In the genomic region with DNA sequence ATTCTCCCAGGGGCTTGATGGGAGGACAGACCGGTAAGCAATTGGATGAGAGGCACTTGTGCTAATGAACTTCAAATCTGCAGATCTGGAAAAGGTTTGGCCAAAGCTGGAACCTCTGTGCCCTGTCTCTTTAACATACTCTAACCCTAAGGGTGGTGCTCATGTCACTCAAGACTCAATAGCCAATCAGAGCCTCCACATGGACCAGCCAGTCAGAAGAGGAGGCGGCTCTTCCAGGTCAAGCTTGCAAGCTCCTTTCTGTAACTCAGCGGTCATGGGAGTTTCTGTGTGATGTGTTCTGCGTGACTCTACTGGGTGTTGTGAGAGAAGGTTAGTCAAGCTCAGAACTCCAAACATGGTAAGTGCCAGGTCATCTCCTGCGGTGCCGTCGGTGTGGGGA, we compare ENCODE assay signal across 8 mouse cellular contexts. TPM values are rescaled to one million over a fixed set of nuclear protein-coding genes. Genes with fewer than 3 reads are reported as not detected.
DNase-seq lines count a peak whose midpoint lies in the region; ATAC-seq and TF ChIP-seq lines count a peak whose summit lies in the region.
"Not testable (repeated sequence)": the region's sequence is repeated elsewhere in the genome, so short reads cannot be mapped to it uniquely, and the experiment has no call there.

A gene (plus strand): TSS at position 196 of the 400 bp plus-strand sequence.

- not testable (repeated sequence) for H3K27me3 ChIP-seq in ES-Bruce4 (ENCODE audit: control insufficient read depth, insufficient read depth, low read length, poor library complexity, severe bottlenecking); embryonic facial prominence, embryonic 11.5 days (ENCODE audit: control insufficient read depth, insufficient read depth, low read length); heart, embryonic 15.5 days; hindbrain, postnatal 0 days (ENCODE audit: insufficient read depth, low read length); limb, embryonic 15.5 days; midbrain, embryonic 16.5 days (ENCODE audit: control insufficient read depth, insufficient read depth, low read depth, low read length)

- not testable (repeated sequence) for H3K27ac ChIP-seq in ES-Bruce4 (ENCODE audit: insufficient read depth, low read length); embryonic facial prominence, embryonic 11.5 days (replicated peaks; ENCODE audit: low read depth, low read length); heart, embryonic 15.5 days; hindbrain, postnatal 0 days; limb, embryonic 15.5 days; midbrain, embryonic 16.5 days (ENCODE audit: low read length)

- not testable (repeated sequence) for H3K4me1 ChIP-seq in ES-Bruce4 (ENCODE audit: control insufficient read depth, insufficient read depth, low read length); embryonic facial prominence, embryonic 11.5 days (ENCODE audit: control insufficient read depth, insufficient read depth, low read length); heart, embryonic 15.5 days (replicated peaks); hindbrain, postnatal 0 days (ENCODE audit: insufficient read depth, low read length); limb, embryonic 15.5 days; midbrain, embryonic 16.5 days (ENCODE audit: control insufficient read depth, insufficient read depth, low read length)

- not testable (repeated sequence) for DNase-seq in embryonic facial prominence, embryonic 11.5 days (ENCODE audit: low spot score); gastrocnemius, adult 18-20 months (ENCODE audit: low spot score); hindbrain, postnatal 0 days (ENCODE audit: low spot score); layer of hippocampus, postnatal 25 days (ENCODE audit: extremely low spot score in 1 of 2, low spot score in 1 of 2)

- not testable (repeated sequence) for H3K9ac ChIP-seq in ES-Bruce4 (ENCODE audit: low read depth, poor library complexity, severe bottlenecking); embryonic facial prominence, embryonic 11.5 days (replicated peaks; ENCODE audit: low read length); heart, embryonic 15.5 days; hindbrain, postnatal 0 days (replicated peaks; ENCODE audit: low read length); limb, embryonic 15.5 days; midbrain, embryonic 16.5 days (ENCODE audit: low read depth, low read length)

- H3K4me3 ChIP-seq in ES-Bruce4 (ENCODE audit: low read depth, low read length); embryonic facial prominence, embryonic 11.5 days (ENCODE audit: low read depth, low read length); heart, embryonic 15.5 days; hindbrain, postnatal 0 days (ENCODE audit: low read length); limb, embryonic 15.5 days; midbrain, embryonic 16.5 days (ENCODE audit: low read depth, low read length): not testable (repeated sequence)

- not testable (repeated sequence) for H3K36me3 ChIP-seq in ES-Bruce4 (ENCODE audit: control insufficient read depth, insufficient read depth, low read length, poor library complexity, severe bottlenecking); embryonic facial prominence, embryonic 11.5 days (replicated peaks; ENCODE audit: control insufficient read depth, insufficient read depth, low read depth, low read length); heart, embryonic 15.5 days; hindbrain, postnatal 0 days (ENCODE audit: insufficient read depth, low read length); limb, embryonic 15.5 days; midbrain, embryonic 16.5 days (ENCODE audit: control insufficient read depth, insufficient read depth, low read length)

- not testable (repeated sequence) for TF ChIP-seq POLR2A in ES-Bruce4 (IDR thresholded peaks at IDR 0.05; ENCODE audit: insufficient read depth, low read length)

- TF ChIP-seq EP300 in ES-Bruce4 (IDR thresholded peaks at IDR 0.05; ENCODE audit: insufficient read depth, low read depth, low read length), result not testable (repeated sequence)

- H3K4me2 ChIP-seq in embryonic facial prominence, embryonic 11.5 days (ENCODE audit: low read depth, low read length); heart, embryonic 15.5 days; hindbrain, postnatal 0 days (ENCODE audit: low read depth, low read length); limb, embryonic 15.5 days; midbrain, embryonic 16.5 days (ENCODE audit: low read length): not testable (repeated sequence)

- not testable (repeated sequence) for TF ChIP-seq CTCF in ES-Bruce4 (IDR thresholded peaks at IDR 0.05; ENCODE audit: low read depth, low read length); hindbrain, postnatal 0 days (IDR thresholded peaks at IDR 0.05; ENCODE audit: low read depth)

- no CpG with 5 or more reads among the region's 7 CpGs for WGBS in embryonic facial prominence, embryonic 11.5 days
- no CpG with 5 or more reads among the region's 7 CpGs for WGBS in heart, embryonic 15.5 days
- no CpG with 5 or more reads among the region's 7 CpGs for WGBS in hindbrain, postnatal 0 days
- WGBS in limb, embryonic 15.5 days, result no CpG with 5 or more reads among the region's 7 CpGs
- no CpG with 5 or more reads among the region's 7 CpGs for WGBS in midbrain, embryonic 16.5 days

- H3K9me3 ChIP-seq in ES-Bruce4 (replicated peaks; ENCODE audit: control insufficient read depth, insufficient read depth, low read length, poor library complexity, severe bottlenecking); embryonic facial prominence, embryonic 11.5 days (replicated peaks; ENCODE audit: control insufficient read depth, low read length); heart, embryonic 15.5 days (replicated peaks); hindbrain, postnatal 0 days (ENCODE audit: low read length); limb, embryonic 15.5 days; midbrain, embryonic 16.5 days (replicated peaks; ENCODE audit: control insufficient read depth, low read length, poor library complexity, severe bottlenecking): not testable (repeated sequence)

- ATAC-seq in embryonic facial prominence, embryonic 11.5 days (replicated peaks; ENCODE audit: insufficient number of reproducible peaks, low FRiP score, low TSS enrichment, low read depth); heart, embryonic 15.5 days (replicated peaks; ENCODE audit: insufficient number of reproducible peaks, insufficient read depth, low FRiP score, low read depth); hindbrain, postnatal 0 days; limb, embryonic 15.5 days (ENCODE audit: insufficient number of reproducible peaks, low FRiP score, low TSS enrichment, low read depth); midbrain, embryonic 16.5 days: not testable (repeated sequence)

RNA-seq across cellular contexts. Expression of the gene that starts here (rescaled TPM):
- polyA plus RNA-seq in ES-Bruce4 (2011; ENCODE audit: insufficient read depth, insufficient read length, low read depth, missing spikeins), result 10.1 and 14.4 TPM in 2 replicates
- polyA plus RNA-seq in embryonic facial prominence, embryonic 11.5 days (2014; fragmentation: Nextera tagmentation; extraction: Ambion mirVana), result 29.8 and 30.6 TPM in 2 replicates
- 10 to 100 TPM; 11.4 to 11.6 TPM for total RNA-seq in gastrocnemius, adult 18-20 months (2021)
- 12.6 and 13.5 TPM in 2 replicates for polyA plus RNA-seq in heart, embryonic 15.5 days (2015; fragmentation: Nextera tagmentation; extraction: Ambion mirVana)
- 11.0 and 12.7 TPM in 2 replicates for total RNA-seq in hindbrain, postnatal 0 days (2014; rRNA removed)
- polyA plus RNA-seq in hindbrain, postnatal 0 days (2015; fragmentation: Nextera tagmentation; extraction: Ambion mirVana), result 33.0 and 37.6 TPM in 2 replicates
- 10 to 100 TPM; 49.0 to 50.5 TPM for total RNA-seq in layer of hippocampus, postnatal 25 days (2021)
- 16.2 and 16.3 TPM in 2 replicates for polyA plus RNA-seq in limb, embryonic 15.5 days (2015; fragmentation: Nextera tagmentation; extraction: Ambion mirVana)
- polyA plus RNA-seq in midbrain, embryonic 16.5 days (2015; fragmentation: Nextera tagmentation; extraction: Ambion mirVana), result 29.4 and 33.6 TPM in 2 replicates
